Comparison of ENCODE assay signal across 7 mouse cellular contexts in the genomic region with DNA sequence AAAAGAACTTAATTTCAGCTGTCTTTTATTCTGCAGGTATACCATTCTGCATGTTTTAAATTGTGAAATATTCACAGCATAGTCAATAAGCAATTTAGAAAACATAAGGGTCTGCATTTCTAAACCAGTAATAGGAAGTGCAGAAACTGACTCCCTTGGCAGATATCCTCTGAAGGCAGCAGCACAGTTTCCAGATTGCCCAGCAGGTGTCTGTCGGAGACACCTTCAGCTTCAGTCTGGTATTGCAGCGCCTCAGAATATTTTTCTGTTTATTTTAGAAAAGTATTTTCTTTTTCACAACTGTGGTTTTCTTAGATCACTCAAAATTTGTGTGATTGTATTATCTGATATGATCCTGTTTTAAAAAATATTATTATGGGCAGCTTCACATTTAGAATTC.
DNase-seq lines count a peak whose midpoint lies in the region; ATAC-seq and TF ChIP-seq lines count a peak whose summit lies in the region.
"Not testable (repeated sequence)": the region's sequence is repeated elsewhere in the genome, so short reads cannot be mapped to it uniquely, and the experiment has no call there.

No protein-coding gene starts in this region.

- not testable (repeated sequence) for H3K4me1 ChIP-seq in E14TG2a.4 (replicated peaks; ENCODE audit: low read depth, low read length); midbrain, postnatal 0 days (ENCODE audit: insufficient read depth, low read length); stomach, postnatal 0 days (replicated peaks; ENCODE audit: control insufficient read depth, insufficient read depth)

- not testable (repeated sequence) for H3K27ac ChIP-seq in midbrain, postnatal 0 days (ENCODE audit: low read depth, low read length); stomach, postnatal 0 days (replicated peaks)

- peak; percentile 11; the same call in 1 of the 2 replicates for TF ChIP-seq CTCF in E14TG2a.4 (conservative IDR thresholded peaks at IDR 0.05; ENCODE audit: low read length)
- TF ChIP-seq CTCF in midbrain, postnatal 0 days (IDR thresholded peaks at IDR 0.05), result peak; percentile 35
- peak; percentile 10; the same call in 1 of the 2 replicates for TF ChIP-seq CTCF in stomach, postnatal 0 days (IDR thresholded peaks at IDR 0.05; ENCODE audit: low read depth)

- TF ChIP-seq EP300 in stomach, postnatal 0 days (optimal IDR thresholded peaks at IDR 0.05), result not testable (repeated sequence)

- ATAC-seq in granulocyte monocyte progenitor cell, adult 5-6 weeks (replicated peaks; ENCODE audit: poor library complexity, severe bottlenecking), result 0 out of 2 replicates have a peak, but pooled peaks have one; percentile 35
- not testable (repeated sequence) for ATAC-seq in midbrain, postnatal 0 days (ENCODE audit: low FRiP score); stomach, postnatal 0 days (ENCODE audit: low FRiP score, low TSS enrichment)

- H3K9ac ChIP-seq in midbrain, postnatal 0 days (replicated peaks; ENCODE audit: low read length, poor library complexity, severe bottlenecking); stomach, postnatal 0 days (ENCODE audit: low read length): not testable (repeated sequence)

- H3K4me3 ChIP-seq in E14TG2a.4 (replicated peaks; ENCODE audit: low read length); midbrain, postnatal 0 days (ENCODE audit: low read depth, low read length); stomach, postnatal 0 days (ENCODE audit: low read depth, low read length): not testable (repeated sequence)

- WGBS in midbrain, postnatal 0 days, result 86% methylated on average over 2 of the region's 2 CpGs
- 71% methylated on average over 2 of the region's 2 CpGs for WGBS in stomach, postnatal 0 days

- H3K27me3 ChIP-seq in E14TG2a.4 (ENCODE audit: insufficient read depth, low read length); midbrain, postnatal 0 days (ENCODE audit: insufficient read depth, low read length); stomach, postnatal 0 days (ENCODE audit: control insufficient read depth, insufficient read depth, low read length): not testable (repeated sequence)

- not testable (repeated sequence) for H3K9me3 ChIP-seq in E14TG2a.4 (ENCODE audit: low read length); midbrain, postnatal 0 days (ENCODE audit: low read length); stomach, postnatal 0 days (ENCODE audit: control insufficient read depth, low read length)

- not testable (repeated sequence) for H3K4me2 ChIP-seq in midbrain, postnatal 0 days (ENCODE audit: low read depth, low read length, poor library complexity, severe bottlenecking); stomach, postnatal 0 days (replicated peaks; ENCODE audit: low read depth)

- DNase-seq in A20 (ENCODE audit: low read depth, low spot score), result peak; percentile 27
- peak; percentile 12 for DNase-seq in brain, adult 2 months (ENCODE audit: low read depth, low spot score)
- peak; percentile 3 for DNase-seq in layer of hippocampus, adult 9-11 months
- not testable (repeated sequence) for DNase-seq in midbrain, postnatal 0 days (ENCODE audit: low spot score); stomach, postnatal 0 days (ENCODE audit: low spot score)

- H3K36me3 ChIP-seq in E14TG2a.4 (ENCODE audit: insufficient read depth, low read length); midbrain, postnatal 0 days (ENCODE audit: insufficient read depth, low read length); stomach, postnatal 0 days (ENCODE audit: control insufficient read depth, insufficient read depth, low read length): not testable (repeated sequence)
